Mouse (Mus musculus): ENCODE measurements around the gene Rrp9. TPM values are rescaled to one million over a fixed set of nuclear protein-coding genes. Genes with fewer than 3 reads are reported as not detected.

The Rrp9 gene
- total and polyA plus RNA-seq, 3 experiments, result 120 to 326 (median 130) TPM

DNA sequence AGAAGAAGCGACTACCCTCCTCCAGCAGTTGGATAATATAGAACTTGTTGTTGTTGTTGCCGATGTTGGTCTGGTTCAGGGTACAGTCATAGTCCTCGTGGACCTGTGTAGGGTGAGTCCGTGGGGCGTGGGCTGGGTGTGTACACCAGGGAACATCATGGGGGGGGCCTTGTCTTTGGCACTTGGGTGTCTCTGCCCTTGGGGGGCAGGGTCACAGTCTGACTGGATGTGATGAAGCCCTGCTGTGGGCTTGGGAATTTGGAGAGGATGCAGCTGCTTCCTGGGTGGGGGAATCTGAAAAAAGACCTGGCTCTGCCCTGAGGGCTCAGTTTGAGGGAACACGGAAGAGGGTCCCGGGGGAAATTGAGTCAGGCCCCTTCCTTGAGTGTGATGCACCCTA is 717 bp upstream of the Rrp9 start:
- H3K27ac ChIP-seq (ENCODE audit: insufficient read depth, low read depth), result no peak overlapping the region
- TF ChIP-seq SIN3A (IDR thresholded peaks at IDR 0.05; ENCODE audit: low read length) (peak; percentile 37; the same call in 1 of the 2 replicates), GABPA (IDR thresholded peaks at IDR 0.05; ENCODE audit: insufficient replicate concordance, low read depth, low read length) (no peak)
- peaks cover 26% of the 10 kb centered on the region for H3K79me2 ChIP-seq (replicated peaks; ENCODE audit: control insufficient read depth, extremely low read depth, insufficient read depth, poor library complexity, severe bottlenecking)
- peaks cover 6 to 56% of the 10 kb centered on the region in 2 experiments for H3K4me1 ChIP-seq (ENCODE audit: control insufficient read depth in 1 of 2, insufficient read depth in 2 of 2)
- in situ Hi-C loops (cut with MboI; ENCODE audit: low pct_ligation_motif_present, low pct_unique_long_range_greater_than_20kb, low sequenced_read_pairs), result loop anchor here (5.0 kb wide), 1 partner anchor 38 kb away; the partner anchor contains the start of gene Acy1
- peak overlapping the region; percentile 90 for H3K4me2 ChIP-seq (ENCODE audit: insufficient read depth, low read depth, poor library complexity, severe bottlenecking)
- no peaks in the 10 kb centered on the region for H3K27me3 ChIP-seq (replicated peaks)
- dilution Hi-C loops (cut with MboI; ENCODE audit: extremely low pct_ligation_motif_present, extremely low pct_unique_long_range_greater_than_20kb, low sequenced_read_pairs), result no loop called here
- no peaks in the 10 kb centered on the region for H3K9me3 ChIP-seq (replicated peaks; ENCODE audit: low read length)
- H3K36me3 ChIP-seq (replicated peaks in 1 of 2; ENCODE audit: control insufficient read depth in 1 of 2, insufficient read depth in 1 of 2, low read length in 1 of 2), result peaks cover 9 to 51% of the 10 kb centered on the region in 2 experiments
- H3K9ac ChIP-seq (ENCODE audit: insufficient read depth, low read depth), result peak overlapping the region; percentile 61
- H3K4me3 ChIP-seq (replicated peaks in 1 of 3; ENCODE audit: low read depth in 2 of 3, low read length in 2 of 3, poor library complexity in 1 of 3), result peak overlapping the region; percentile 54 to 77 (median 66)
- peak; percentile 20 for DNase-seq (ENCODE audit: extremely low read depth)

GRCm38 (mm10) chr9:106476002-106476923 is 500 bp downstream of the Rrp9 start:
- DNase-seq (ENCODE audit: extremely low read depth), result peak; percentile 74
- in situ Hi-C loops (cut with MboI; ENCODE audit: low pct_ligation_motif_present, low pct_unique_long_range_greater_than_20kb, low sequenced_read_pairs) (loop anchor here (5.0 kb wide), 1 partner anchor 39 kb away; the partner anchor contains the start of gene Acy1), dilution Hi-C loops (cut with MboI; ENCODE audit: extremely low pct_ligation_motif_present, extremely low pct_unique_long_range_greater_than_20kb, low sequenced_read_pairs) (no loop called here)
- Histone ChIP-seq H3K27me3 (replicated peaks) (no peaks in the 10 kb centered on the region), H3K79me2 (replicated peaks; ENCODE audit: control insufficient read depth, extremely low read depth, insufficient read depth, poor library complexity, severe bottlenecking) (peaks cover 26% of the 10 kb centered on the region), H3K4me2 (ENCODE audit: insufficient read depth, low read depth, poor library complexity, severe bottlenecking) (peak overlapping the region; percentile 90), H3K9ac (ENCODE audit: insufficient read depth, low read depth) (peak overlapping the region; percentile 61), H3K4me1 (ENCODE audit: control insufficient read depth in 1 of 2, insufficient read depth in 2 of 2) (peaks cover 6 to 69% of the 10 kb centered on the region in 2 experiments), H3K36me3 (replicated peaks in 1 of 2; ENCODE audit: control insufficient read depth in 1 of 2, insufficient read depth in 1 of 2, low read length in 1 of 2) (peaks cover 21 to 55% of the 10 kb centered on the region in 2 experiments), H3K9me3 (replicated peaks; ENCODE audit: low read length) (no peaks in the 10 kb centered on the region), H3K4me3 (replicated peaks in 1 of 3; ENCODE audit: low read depth in 2 of 3, low read length in 2 of 3, poor library complexity in 1 of 3) (peak overlapping the region; percentile 54 to 77 (median 66)), H3K27ac (ENCODE audit: insufficient read depth, low read depth) (peak overlapping the region; percentile 13; the same call in 1 of the 2 replicates)
- TF ChIP-seq ZMIZ1 (IDR thresholded peaks at IDR 0.05; ENCODE audit: low read depth, low read length) (no peak), JUN (IDR thresholded peaks at IDR 0.05; ENCODE audit: insufficient read depth, low read depth, low read length) (no peak), JUND (conservative IDR thresholded peaks at IDR 0.05; ENCODE audit: low read depth, low read length) (no peak), CHD2 (IDR thresholded peaks at IDR 0.05; ENCODE audit: low read length) (no peak), NRF1 (IDR thresholded peaks at IDR 0.05; ENCODE audit: low read depth, low read length) (no peak), HCFC1 (IDR thresholded peaks at IDR 0.05; ENCODE audit: low read depth, low read length) (no peak), MAFK (IDR thresholded peaks at IDR 0.05; ENCODE audit: insufficient replicate concordance, low read length) (no peak), KAT2A (IDR thresholded peaks at IDR 0.05; ENCODE audit: insufficient replicate concordance, low read length) (no peak), SIN3A (IDR thresholded peaks at IDR 0.05; ENCODE audit: low read length) (peak; percentile 50), EP300 (IDR thresholded peaks at IDR 0.05; ENCODE audit: low read length) (no peak), ZKSCAN1 (IDR thresholded peaks at IDR 0.05; ENCODE audit: borderline replicate concordance, low read depth, low read length) (no peak), ETS1 (conservative IDR thresholded peaks at IDR 0.05; ENCODE audit: low read depth, low read length) (peak; percentile 29; the same call in 1 of the 2 replicates), MEF2A (IDR thresholded peaks at IDR 0.05; ENCODE audit: borderline replicate concordance, low read depth, low read length) (peak; percentile 14; the same call in 1 of the 2 replicates), POLR2A (IDR thresholded peaks at IDR 0.05; ENCODE audit: low read depth, low read length) (peak; percentile 54; the same call in 1 of the 2 replicates), ZC3H11A (IDR thresholded peaks at IDR 0.05; ENCODE audit: low read depth, low read length) (no peak), MAX (IDR thresholded peaks at IDR 0.05; ENCODE audit: low read length) (no peak; the same call in 1 of the 2 replicates), PAX5 (IDR thresholded peaks at IDR 0.05; ENCODE audit: low read length) (no peak), MXI1 (IDR thresholded peaks at IDR 0.05; ENCODE audit: low read depth, low read length) (peak; percentile 66), TBP (conservative IDR thresholded peaks at IDR 0.05; ENCODE audit: low read depth, low read length) (no peak), UBTF (IDR thresholded peaks at IDR 0.05; ENCODE audit: low read depth, low read length) (0 out of 2 replicates have a peak, but pooled peaks have one; percentile 22), SMC3 (IDR thresholded peaks at IDR 0.05; ENCODE audit: low read depth, low read length) (no peak), RAD21 (IDR thresholded peaks at IDR 0.05; ENCODE audit: low read depth, low read length) (no peak), MAZ (IDR thresholded peaks at IDR 0.05; ENCODE audit: low read depth, low read length) (no peak), BHLHE40 (IDR thresholded peaks at IDR 0.05; ENCODE audit: low read depth, low read length) (peak; percentile 78), USF2 (conservative IDR thresholded peaks at IDR 0.05; ENCODE audit: low read depth, low read length) (no peak), ELF1 (IDR thresholded peaks at IDR 0.05; ENCODE audit: low read depth, low read length) (peak; percentile 26; the same call in 1 of the 2 replicates), TCF12 (IDR thresholded peaks at IDR 0.05; ENCODE audit: low read depth, low read length) (no peak), IRF4 (IDR thresholded peaks at IDR 0.05; ENCODE audit: low read depth, low read length) (no peak), RCOR1 (conservative IDR thresholded peaks at IDR 0.05; ENCODE audit: low read depth, low read length) (no peak)

All from CH12.LX (cell line).